Mouse (Mus musculus): ENCODE measurements at regions not wholly inside any gene's neighbourhood (a gene's known extent, or its start where the extent isn't known, plus 50 kb on each side); places are given as distances from the start of the nearest gene placed in this dataset.

DNA sequence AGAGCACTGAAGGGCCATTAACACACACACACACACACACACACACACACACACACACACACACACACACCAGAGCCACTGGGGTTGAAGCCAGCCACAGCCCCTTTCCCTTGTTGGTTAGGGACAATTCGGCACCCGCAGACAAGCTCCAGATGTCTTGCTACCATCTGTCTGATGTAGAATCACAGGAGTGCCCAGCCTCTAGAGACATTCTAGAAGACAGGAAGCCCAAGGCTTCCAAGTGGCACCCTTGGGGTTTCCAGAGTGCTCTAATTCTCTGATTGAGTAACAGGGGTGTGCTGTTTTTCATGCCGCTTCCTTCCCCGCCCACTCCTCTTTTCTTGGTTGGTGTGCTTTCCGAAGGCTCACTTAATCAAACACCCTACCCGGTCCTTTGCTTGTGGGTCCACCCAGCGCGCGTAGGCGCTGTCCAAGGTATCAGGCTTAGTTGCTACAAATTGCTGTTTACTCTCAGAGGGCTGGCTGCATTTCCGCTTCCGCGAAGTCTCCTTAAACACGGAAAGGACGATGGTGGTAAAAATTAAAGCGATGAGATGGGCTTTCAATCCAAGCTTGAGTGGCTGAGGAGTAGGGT lies 59.5 kb upstream of the Zbtb18 start:
- Histone ChIP-seq H3K4me1 (ENCODE audit: control insufficient read depth, insufficient read depth, low read length) (peaks cover 3% of the 10 kb centered on the region), H3K27me3 (ENCODE audit: control insufficient read depth, insufficient read depth, low read length) (no peaks in the 10 kb centered on the region), H3K4me3 (ENCODE audit: control insufficient read depth, low read depth, low read length) (no peak overlapping the region), H3K27ac (ENCODE audit: control insufficient read depth, insufficient read depth, low read depth, low read length) (no peak overlapping the region), H3K36me3 (ENCODE audit: control insufficient read depth, insufficient read depth, low read length) (no peaks in the 10 kb centered on the region)
- no peak for TF ChIP-seq CTCF (IDR thresholded peaks at IDR 0.05; ENCODE audit: control insufficient read depth, insufficient read depth, insufficient replicate concordance, low read depth, low read length)
- no peak for TF ChIP-seq POLR2A (IDR thresholded peaks at IDR 0.05; ENCODE audit: control insufficient read depth, low read depth, low read length)

DNA sequence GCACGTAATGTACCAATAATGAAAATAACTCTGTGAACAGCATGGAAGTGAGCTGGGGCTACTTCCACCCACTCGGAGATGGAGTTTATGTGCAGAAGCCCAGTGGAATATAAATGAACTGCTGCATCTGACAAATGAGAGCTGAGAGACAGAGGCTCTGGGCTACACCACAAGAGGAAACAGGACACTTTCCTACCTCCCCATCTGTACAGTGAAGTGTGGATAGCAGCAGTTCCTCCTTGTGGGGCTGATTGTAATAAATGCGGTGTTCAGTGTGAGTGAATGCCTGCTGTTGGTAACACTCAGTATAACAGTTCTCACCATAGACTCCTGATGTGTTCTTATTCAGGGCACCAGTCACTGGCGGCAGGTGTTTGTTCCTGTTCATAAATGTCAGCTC lies 60.0 kb upstream of the Zbtb18 start:
- Histone ChIP-seq H3K27ac (ENCODE audit: control insufficient read depth, insufficient read depth, low read depth, low read length) (no peak overlapping the region), H3K27me3 (ENCODE audit: control insufficient read depth, insufficient read depth, low read length) (no peaks in the 10 kb centered on the region), H3K4me1 (ENCODE audit: control insufficient read depth, insufficient read depth, low read length) (peaks cover 3% of the 10 kb centered on the region), H3K36me3 (ENCODE audit: control insufficient read depth, insufficient read depth, low read length) (no peaks in the 10 kb centered on the region), H3K4me3 (ENCODE audit: control insufficient read depth, low read depth, low read length) (no peak overlapping the region)
- TF ChIP-seq CTCF (IDR thresholded peaks at IDR 0.05; ENCODE audit: control insufficient read depth, insufficient read depth, insufficient replicate concordance, low read depth, low read length) (no peak), POLR2A (IDR thresholded peaks at IDR 0.05; ENCODE audit: control insufficient read depth, low read depth, low read length) (no peak)

DNA sequence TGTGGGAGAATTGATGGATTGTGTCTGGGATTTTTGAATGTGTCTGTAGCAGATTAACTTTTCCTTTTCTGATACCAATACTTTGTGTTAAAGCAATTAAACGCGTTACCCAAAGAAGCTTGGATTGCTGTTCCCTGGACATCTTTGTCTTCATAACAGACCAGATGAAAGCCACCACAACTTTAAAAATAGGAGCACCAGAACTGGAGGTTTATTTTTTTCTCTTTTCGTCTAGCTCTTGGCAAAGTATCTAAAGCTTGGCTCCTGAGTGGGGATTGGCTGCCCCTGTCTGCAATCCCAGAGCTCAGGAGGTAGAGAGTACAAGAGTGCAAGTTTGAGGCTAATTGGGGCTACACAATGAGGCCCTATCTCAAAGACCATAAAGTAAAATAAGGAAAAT lies 64.0 kb upstream of the Zbtb18 start:
- H3K36me3 ChIP-seq (ENCODE audit: control insufficient read depth, insufficient read depth, low read length): no peaks in the 10 kb centered on the region
- H3K27me3 ChIP-seq (ENCODE audit: control insufficient read depth, insufficient read depth, low read length): no peaks in the 10 kb centered on the region
- H3K4me3 ChIP-seq (ENCODE audit: control insufficient read depth, low read depth, low read length): no peak overlapping the region
- TF ChIP-seq CTCF (IDR thresholded peaks at IDR 0.05; ENCODE audit: control insufficient read depth, insufficient read depth, insufficient replicate concordance, low read depth, low read length): no peak
- TF ChIP-seq POLR2A (IDR thresholded peaks at IDR 0.05; ENCODE audit: control insufficient read depth, low read depth, low read length): no peak
- H3K4me1 ChIP-seq (ENCODE audit: control insufficient read depth, insufficient read depth, low read length): peaks cover 3% of the 10 kb centered on the region
- H3K27ac ChIP-seq (ENCODE audit: control insufficient read depth, insufficient read depth, low read depth, low read length): no peak overlapping the region

DNA sequence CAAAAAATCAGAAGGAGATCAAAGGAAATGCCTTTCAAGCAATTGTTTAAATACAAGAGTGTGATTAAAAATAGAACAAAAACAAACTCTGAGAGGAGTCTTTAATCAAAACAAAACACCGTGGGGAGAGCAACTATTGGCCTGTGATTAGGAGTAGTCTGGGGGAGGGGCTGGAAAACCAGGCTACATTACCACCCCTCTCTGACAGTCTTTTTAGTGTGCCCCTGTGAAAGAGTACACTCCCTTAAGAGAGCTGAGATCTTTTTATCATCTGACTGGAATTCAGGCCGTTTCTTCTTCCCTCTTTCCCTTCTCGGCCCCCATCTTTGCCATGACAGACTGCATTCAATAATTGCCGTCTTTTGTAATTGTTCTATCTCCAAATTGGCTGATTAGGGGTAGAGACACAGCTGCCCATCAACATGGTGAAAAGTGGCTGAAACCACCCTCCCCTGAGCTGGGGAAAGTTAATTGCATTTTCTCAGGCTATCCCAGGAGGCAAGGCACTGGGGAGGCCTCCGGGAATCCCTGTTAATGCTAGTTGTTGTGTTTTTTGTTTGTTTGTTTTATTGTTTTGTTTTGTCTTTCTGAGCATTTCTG lies 68.8 kb upstream of the Zbtb18 start:
- Histone ChIP-seq H3K27ac (ENCODE audit: control insufficient read depth, insufficient read depth, low read depth, low read length) (no peak overlapping the region), H3K4me3 (ENCODE audit: control insufficient read depth, low read depth, low read length) (no peak overlapping the region)
- TF ChIP-seq CTCF (IDR thresholded peaks at IDR 0.05; ENCODE audit: control insufficient read depth, insufficient read depth, insufficient replicate concordance, low read depth, low read length): no peak
- no peak for TF ChIP-seq POLR2A (IDR thresholded peaks at IDR 0.05; ENCODE audit: control insufficient read depth, low read depth, low read length)

DNA sequence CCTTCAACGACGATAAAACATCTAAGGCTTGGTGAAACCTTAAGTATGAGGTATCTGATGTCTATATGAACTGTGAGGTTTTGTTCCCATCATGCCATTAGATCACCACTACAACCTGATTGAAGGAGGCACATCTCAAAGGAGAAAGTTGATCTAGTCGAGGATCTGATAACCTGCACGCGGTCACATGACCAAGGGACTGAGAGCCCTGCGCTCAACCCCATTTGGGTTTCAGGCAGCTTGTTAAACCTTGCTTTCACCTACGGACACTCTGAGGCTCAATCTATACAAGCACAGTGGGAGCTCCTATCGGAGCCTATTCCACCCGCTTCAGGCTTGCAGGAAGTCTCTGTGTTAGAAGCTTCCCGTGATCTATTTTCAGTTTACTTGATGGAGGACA lies 70.1 kb upstream of the Zbtb18 start:
- TF ChIP-seq CTCF (IDR thresholded peaks at IDR 0.05; ENCODE audit: control insufficient read depth, insufficient read depth, insufficient replicate concordance, low read depth, low read length) (no peak), POLR2A (IDR thresholded peaks at IDR 0.05; ENCODE audit: control insufficient read depth, low read depth, low read length) (no peak)
- Histone ChIP-seq H3K27me3 (ENCODE audit: control insufficient read depth, insufficient read depth, low read length) (no peaks in the 10 kb centered on the region), H3K4me1 (ENCODE audit: control insufficient read depth, insufficient read depth, low read length) (no peaks in the 10 kb centered on the region)

More for the DNA sequence above, 68.8 kb upstream of the Zbtb18 start:
- no peaks in the 10 kb centered on the region for H3K27me3 ChIP-seq (ENCODE audit: control insufficient read depth, insufficient read depth, low read length)
- no peaks in the 10 kb centered on the region for H3K36me3 ChIP-seq (ENCODE audit: control insufficient read depth, insufficient read depth, low read length)
- H3K4me1 ChIP-seq (ENCODE audit: control insufficient read depth, insufficient read depth, low read length): no peaks in the 10 kb centered on the region

DNA sequence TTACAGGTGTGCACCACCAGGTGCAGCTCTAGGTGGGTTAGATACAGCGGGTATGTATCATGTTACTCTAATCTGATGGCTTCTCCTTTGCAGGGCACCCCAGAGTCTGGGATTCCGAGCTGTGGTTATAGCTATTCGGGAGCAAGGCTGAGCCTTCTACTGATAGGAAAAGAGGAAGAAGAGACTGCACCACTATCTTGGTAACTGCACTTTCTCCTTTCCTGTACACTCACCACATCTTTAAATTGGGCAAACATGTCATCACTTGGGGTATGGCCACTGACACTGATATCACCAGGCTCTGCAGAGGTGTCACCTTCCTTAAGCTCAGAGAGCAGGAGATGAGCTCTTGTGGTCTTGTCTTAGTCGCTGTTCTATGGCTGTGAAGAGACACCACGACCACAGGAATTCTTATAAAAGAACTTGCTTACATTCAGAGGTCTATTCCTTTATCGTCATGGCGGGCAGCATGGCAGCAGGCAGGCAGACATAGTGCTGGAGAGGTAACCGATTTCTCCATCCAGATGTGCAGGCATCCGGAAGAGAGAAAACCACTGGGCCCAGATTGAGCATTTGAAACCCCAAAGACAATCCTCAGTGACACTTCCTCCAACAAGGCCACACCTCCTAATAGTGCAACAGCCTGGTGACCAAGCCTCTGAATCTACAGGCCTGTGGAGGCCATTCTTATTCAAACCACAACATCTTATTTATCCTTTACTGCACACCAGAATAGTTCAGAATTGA lies 74.1 kb upstream of the Zbtb18 start:
- TF ChIP-seq CTCF (IDR thresholded peaks at IDR 0.05; ENCODE audit: control insufficient read depth, insufficient read depth, insufficient replicate concordance, low read depth, low read length) (no peak), POLR2A (IDR thresholded peaks at IDR 0.05; ENCODE audit: control insufficient read depth, low read depth, low read length) (no peak)
- H3K27me3 ChIP-seq (ENCODE audit: control insufficient read depth, insufficient read depth, low read length): no peaks in the 10 kb centered on the region
- no peaks in the 10 kb centered on the region for H3K36me3 ChIP-seq (ENCODE audit: control insufficient read depth, insufficient read depth, low read length)
- no peak overlapping the region for H3K4me3 ChIP-seq (ENCODE audit: control insufficient read depth, low read depth, low read length)
- no peak overlapping the region for H3K27ac ChIP-seq (ENCODE audit: control insufficient read depth, insufficient read depth, low read depth, low read length)
- no peaks in the 10 kb centered on the region for H3K4me1 ChIP-seq (ENCODE audit: control insufficient read depth, insufficient read depth, low read length)

More for the DNA sequence above, 70.1 kb upstream of the Zbtb18 start:
- H3K4me3 ChIP-seq (ENCODE audit: control insufficient read depth, low read depth, low read length): no peak overlapping the region
- H3K27ac ChIP-seq (ENCODE audit: control insufficient read depth, insufficient read depth, low read depth, low read length): no peak overlapping the region
- H3K36me3 ChIP-seq (ENCODE audit: control insufficient read depth, insufficient read depth, low read length): no peaks in the 10 kb centered on the region

DNA sequence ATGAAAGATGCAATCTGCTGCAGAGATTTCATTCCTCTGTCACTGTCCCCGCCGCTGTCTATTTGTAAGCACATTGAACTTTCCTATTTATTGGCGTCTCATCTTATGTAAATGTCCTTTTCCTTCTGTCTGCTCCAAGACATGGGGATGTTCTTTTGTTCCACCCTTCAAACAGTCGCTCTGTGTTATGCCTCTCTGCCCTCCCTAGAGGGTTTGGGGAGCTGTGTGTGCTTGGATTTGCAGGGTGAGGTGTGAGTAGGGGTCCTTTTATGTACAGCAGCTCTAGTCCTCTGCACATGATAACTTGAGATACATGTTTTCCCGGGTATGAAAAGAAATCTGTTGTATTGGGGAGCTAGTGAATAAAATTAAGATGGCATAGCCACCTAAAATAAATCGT lies 75.2 kb upstream of the Zbtb18 start:
- no peaks in the 10 kb centered on the region for H3K36me3 ChIP-seq (ENCODE audit: control insufficient read depth, insufficient read depth, low read length)
- H3K4me3 ChIP-seq (ENCODE audit: control insufficient read depth, low read depth, low read length): no peak overlapping the region
- TF ChIP-seq POLR2A (IDR thresholded peaks at IDR 0.05; ENCODE audit: control insufficient read depth, low read depth, low read length) (no peak), CTCF (IDR thresholded peaks at IDR 0.05; ENCODE audit: control insufficient read depth, insufficient read depth, insufficient replicate concordance, low read depth, low read length) (no peak)
- H3K27ac ChIP-seq (ENCODE audit: control insufficient read depth, insufficient read depth, low read depth, low read length): no peak overlapping the region
- no peaks in the 10 kb centered on the region for H3K27me3 ChIP-seq (ENCODE audit: control insufficient read depth, insufficient read depth, low read length)
- no peaks in the 10 kb centered on the region for H3K4me1 ChIP-seq (ENCODE audit: control insufficient read depth, insufficient read depth, low read length)

Measured in testis, adult 2 months (tissue).